In the genomic region with DNA sequence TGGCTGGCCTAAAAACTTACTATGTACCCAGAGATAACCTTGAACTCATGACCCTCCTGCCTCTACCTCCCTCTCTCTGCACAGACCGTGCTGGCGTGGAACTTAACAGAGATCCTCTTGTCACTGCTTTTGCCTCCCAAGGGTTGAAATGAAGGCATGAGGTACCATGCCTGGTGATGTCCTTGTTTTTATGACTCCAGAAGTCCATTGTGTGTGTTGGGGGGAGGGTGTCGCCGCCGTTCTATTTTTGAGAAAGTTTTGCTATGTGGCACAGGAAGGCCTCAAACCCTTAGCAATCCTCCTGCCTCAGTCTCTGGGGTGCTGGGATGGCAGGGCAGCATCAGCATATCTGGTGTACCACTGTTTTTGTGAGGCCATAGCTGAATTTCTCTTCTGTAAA, we compare ENCODE assay signal across 9 mouse cellular contexts. TPM values are rescaled to one million over a fixed set of nuclear protein-coding genes. Genes with fewer than 3 reads are reported as not detected.
DNase-seq lines count a peak whose midpoint lies in the region; ATAC-seq and TF ChIP-seq lines count a peak whose summit lies in the region.
"Had no signal": no experiment of that assay in that cellular context is flagged by ENCODE, and none has a peak within 500 bp of the region (broad histone marks: within the 10 kb centered on the region; RNA-seq: fewer than 3 reads in every experiment).

No protein-coding gene starts in this region.

- TF ChIP-seq CTCF in gastrocnemius, adult 2 months (IDR thresholded peaks at IDR 0.05) = no peak

- no peaks in the 10 kb centered on the region for H3K36me3 ChIP-seq in neural tube, embryonic 11.5 days (ENCODE audit: control insufficient read depth, insufficient read depth, low read length)
- no peaks in the 10 kb centered on the region for H3K36me3 ChIP-seq in limb, embryonic 13.5 days

- peak overlapping the region; percentile 74 for H3K4me2 ChIP-seq in neural tube, embryonic 11.5 days (ENCODE audit: low read depth)
- peak overlapping the region; percentile 82 for H3K4me2 ChIP-seq in limb, embryonic 13.5 days (replicated peaks)

- peak overlapping the region; percentile 24; the same call in 1 of the 2 replicates for H3K27ac ChIP-seq in gastrocnemius, adult 2 months
- H3K27ac ChIP-seq in neural tube, embryonic 11.5 days (ENCODE audit: low read depth, low read length) = no peak overlapping the region; the same call in 1 of the 2 replicates
- H3K27ac ChIP-seq in limb, embryonic 13.5 days = peak overlapping the region; percentile 53; the same call in 1 of the 2 replicates
- H3K27ac ChIP-seq: macrophage had no signal

- ATAC-seq in neural tube, embryonic 11.5 days (ENCODE audit: insufficient read depth, low FRiP score, low TSS enrichment) = no peak
- no peak for ATAC-seq in limb, embryonic 13.5 days (ENCODE audit: low FRiP score, low read depth)

- H3K4me3 ChIP-seq in gastrocnemius, adult 2 months = no peak overlapping the region
- peak overlapping the region; percentile 34 for H3K4me3 ChIP-seq in neural tube, embryonic 11.5 days (ENCODE audit: low read depth, low read length)
- peak overlapping the region; percentile 51 for H3K4me3 ChIP-seq in limb, embryonic 13.5 days

- no peaks in the 10 kb centered on the region for H3K9me3 ChIP-seq in neural tube, embryonic 11.5 days (ENCODE audit: control insufficient read depth, low read length)
- no peaks in the 10 kb centered on the region for H3K9me3 ChIP-seq in limb, embryonic 13.5 days

- peaks cover 6% of the 10 kb centered on the region for H3K4me1 ChIP-seq in neural tube, embryonic 11.5 days (ENCODE audit: control insufficient read depth, insufficient read depth, low read length)
- peaks cover 40% of the 10 kb centered on the region for H3K4me1 ChIP-seq in limb, embryonic 13.5 days

- H3K9ac ChIP-seq in neural tube, embryonic 11.5 days (ENCODE audit: low read length) = peak overlapping the region; percentile 47; the same call in 1 of the 2 replicates
- peak overlapping the region; percentile 66; the same call in 1 of the 2 replicates for H3K9ac ChIP-seq in limb, embryonic 13.5 days

- no peak for DNase-seq in gastrocnemius, adult 2 months
- no peak for DNase-seq in gastrocnemius, postnatal 36 days
- DNase-seq in neural tube, embryonic 11.5 days (ENCODE audit: low spot score) = no peak
- DNase-seq in neural tube, embryonic 10.5 days (ENCODE audit: extremely low spot score, low spot score) = no peak
- no peak for DNase-seq in right cerebral cortex, postnatal 14 days
- no peak for DNase-seq in layer of hippocampus, adult 18-20 months (ENCODE audit: low spot score in 2 of 2)
- DNase-seq in frontal cortex, adult 2 months (ENCODE audit: extremely low spot score in 1 of 2, low spot score in 1 of 2) = no peak

- H3K27me3 ChIP-seq in neural tube, embryonic 11.5 days (ENCODE audit: control insufficient read depth, insufficient read depth, low read length) = no peaks in the 10 kb centered on the region
- no peaks in the 10 kb centered on the region for H3K27me3 ChIP-seq in limb, embryonic 13.5 days

- intact Hi-C loops in gastrocnemius, adult 2 months (cut with DNase I) = loop anchor here (5.0 to 10.0 kb wide), 2 partner anchors 166 to 318 kb away; no protein-coding TSS in a partner anchor
- intact Hi-C loops in gastrocnemius, postnatal 36 days (cut with DNase I) = loop anchor here (10.0 kb wide), 1 partner anchor 316 kb away; the partner anchor contains the start of gene Arhgap35

- 75% methylated on average over 5 of the region's 5 CpGs for whole genome bisulfite sequencing in neural tube, embryonic 11.5 days
- 81% methylated on average over 5 of the region's 5 CpGs for WGBS in limb, embryonic 13.5 days

RNA-seq across cellular contexts. Expression of gene Bbc3, which starts 9.3 kb away (rescaled TPM):
- total RNA-seq in gastrocnemius, adult 2 months (2021) = 1 to 10 TPM; 1.4 to 2.9 TPM
- total RNA-seq in gastrocnemius, postnatal 36 days (2021) = 1 to 10 TPM; 1.4 to 2.2 TPM
- 8.4 and 11.9 TPM in 2 replicates for polyA plus RNA-seq in neural tube, embryonic 11.5 days (2014; fragmentation: Nextera tagmentation; extraction: Ambion mirVana)
- 5.0 and 5.1 TPM in 2 replicates for polyA plus RNA-seq in limb, embryonic 13.5 days (2015; fragmentation: Nextera tagmentation; extraction: Ambion mirVana)
- total RNA-seq in layer of hippocampus, adult 18-20 months (2021) = 10 to 100 TPM in 1 of 2 experiments, 1 to 10 TPM in 1; 8.2 to 12.4 TPM
- polyA plus RNA-seq in frontal cortex, adult 2 months (2012; rRNA removed) = 17.1 and 18.2 TPM in 2 replicates

RNA-seq across cellular contexts. Expression of gene Ccdc9, which starts 12.3 kb away (rescaled TPM):
- total RNA-seq in gastrocnemius, adult 2 months (2021) = 10 to 100 TPM; 41.0 to 42.1 TPM
- 10 to 100 TPM; 40.7 to 44.6 TPM for total RNA-seq in gastrocnemius, postnatal 36 days (2021)
- 19.6 and 20.8 TPM in 2 replicates for polyA plus RNA-seq in neural tube, embryonic 11.5 days (2014; fragmentation: Nextera tagmentation; extraction: Ambion mirVana)
- polyA plus RNA-seq in limb, embryonic 13.5 days (2015; fragmentation: Nextera tagmentation; extraction: Ambion mirVana) = 26.1 and 29.2 TPM in 2 replicates
- 10 to 100 TPM; 72.4 to 80.2 TPM for total RNA-seq in layer of hippocampus, adult 18-20 months (2021)
- polyA plus RNA-seq in frontal cortex, adult 2 months (2012; rRNA removed) = 91.2 and 91.4 TPM in 2 replicates

RNA-seq across cellular contexts. Expression of gene Inafm1, which starts 25.5 kb away (rescaled TPM):
- 10 to 100 TPM; 15.7 to 15.8 TPM for total RNA-seq in gastrocnemius, adult 2 months (2021)
- 10 to 100 TPM; 12.2 to 15.1 TPM for total RNA-seq in gastrocnemius, postnatal 36 days (2021)
- 12.7 and 13.8 TPM in 2 replicates for polyA plus RNA-seq in neural tube, embryonic 11.5 days (2014; fragmentation: Nextera tagmentation; extraction: Ambion mirVana)
- 19.0 and 19.9 TPM in 2 replicates for polyA plus RNA-seq in limb, embryonic 13.5 days (2015; fragmentation: Nextera tagmentation; extraction: Ambion mirVana)
- total RNA-seq in layer of hippocampus, adult 18-20 months (2021) = 10 to 100 TPM; 31.9 to 34.8 TPM
- polyA plus RNA-seq in frontal cortex, adult 2 months (2012; rRNA removed) = 57.6 and 58.4 TPM in 2 replicates

RNA-seq across cellular contexts. Expression of gene C5ar1, which starts 39.6 kb away (rescaled TPM):
- 1 to 10 TPM; 1.6 to 2.4 TPM for total RNA-seq in gastrocnemius, adult 2 months (2021)
- 1 to 10 TPM; 1.7 to 1.8 TPM for total RNA-seq in gastrocnemius, postnatal 36 days (2021)
- polyA plus RNA-seq in neural tube, embryonic 11.5 days (2014; fragmentation: Nextera tagmentation; extraction: Ambion mirVana) = 2.1 and 2.3 TPM in 2 replicates
- 1.9 and 2.4 TPM in 2 replicates for polyA plus RNA-seq in limb, embryonic 13.5 days (2015; fragmentation: Nextera tagmentation; extraction: Ambion mirVana)
- total RNA-seq in layer of hippocampus, adult 18-20 months (2021) = 1 to 10 TPM; 1.2 to 1.6 TPM
- polyA plus RNA-seq in frontal cortex, adult 2 months (2012; rRNA removed) = 1.2 and 1.3 TPM in 2 replicates

RNA-seq across cellular contexts. Expression of gene C5ar2, which starts 55.0 kb away (rescaled TPM):
- total RNA-seq in gastrocnemius, adult 2 months (2021) = under 1 TPM; 0.18 to 0.39 TPM
- total RNA-seq in gastrocnemius, postnatal 36 days (2021) = under 1 TPM; 0.20 TPM
- polyA plus RNA-seq in neural tube, embryonic 11.5 days (2014; fragmentation: Nextera tagmentation; extraction: Ambion mirVana) = 0.07 TPM in 1 of 2 replicates, not detected in the other
- polyA plus RNA-seq in limb, embryonic 13.5 days (2015; fragmentation: Nextera tagmentation; extraction: Ambion mirVana) = 0.09 and 0.10 TPM in 2 replicates
- under 1 TPM; 0.56 to 0.67 TPM for total RNA-seq in layer of hippocampus, adult 18-20 months (2021)
- polyA plus RNA-seq in frontal cortex, adult 2 months (2012; rRNA removed) = 0.56 and 0.67 TPM in 2 replicates
